Mouse (Mus musculus): Measurements from ENCODE around the gene Mad2l2. TPM values are rescaled to one million over a fixed set of nuclear protein-coding genes. Genes with fewer than 3 reads are reported as not detected.

Gene Mad2l2
- polyA plus RNA-seq, 1 experiment from 2014 or later: 107 TPM

Small RNAs within 50 kb of the gene (microRNA-seq; reads per million reads assigned to microRNA genes)
- gene Mir7022: not detected

Other genes starting within 250 kb of the Mad2l2 start
- 32.3 and 32.5 TPM in 2 replicates for gene Mfn2, start 225.7 kb upstream of the Mad2l2 start, polyA plus RNA-seq (2016; fragmentation: Nextera tagmentation; extraction: Ambion mirVana)
- gene Plod1, start 193.6 kb upstream of the Mad2l2 start, polyA plus RNA-seq (2016; fragmentation: Nextera tagmentation; extraction: Ambion mirVana): 51.2 and 56.3 TPM in 2 replicates
- gene 2510039O18Rik, start 189.5 kb upstream of the Mad2l2 start, polyA plus RNA-seq (2016; fragmentation: Nextera tagmentation; extraction: Ambion mirVana): 23.5 and 26.0 TPM in 2 replicates
- gene Nppb, start 144.6 kb upstream of the Mad2l2 start, polyA plus RNA-seq (2016; fragmentation: Nextera tagmentation; extraction: Ambion mirVana): 0.28 TPM in 1 of 2 replicates, not detected in the other
- 0.74 and 1.5 TPM in 2 replicates for gene Nppa, start 129.7 kb upstream of the Mad2l2 start, polyA plus RNA-seq (2016; fragmentation: Nextera tagmentation; extraction: Ambion mirVana)
- gene Clcn6, start 91.6 kb upstream of the Mad2l2 start, polyA plus RNA-seq (2016; fragmentation: Nextera tagmentation; extraction: Ambion mirVana): 8.5 and 8.8 TPM in 2 replicates
- gene Mthfr, start 91.3 kb upstream of the Mad2l2 start, polyA plus RNA-seq (2016; fragmentation: Nextera tagmentation; extraction: Ambion mirVana): 27.3 and 28.9 TPM in 2 replicates
- gene Agtrap, start 42.4 kb upstream of the Mad2l2 start, polyA plus RNA-seq (2016; fragmentation: Nextera tagmentation; extraction: Ambion mirVana): 11.2 and 12.0 TPM in 2 replicates
- gene Draxin, start 314 bp downstream of the Mad2l2 start, polyA plus RNA-seq (2016; fragmentation: Nextera tagmentation; extraction: Ambion mirVana): 1.8 and 1.9 TPM in 2 replicates
- 11.8 and 11.9 TPM in 2 replicates for gene Fbxo6, start 21.8 kb downstream of the Mad2l2 start, polyA plus RNA-seq (2016; fragmentation: Nextera tagmentation; extraction: Ambion mirVana)
- 17.5 and 18.7 TPM in 2 replicates for gene Fbxo44, start 30.1 kb downstream of the Mad2l2 start, polyA plus RNA-seq (2016; fragmentation: Nextera tagmentation; extraction: Ambion mirVana)
- 2.5 and 3.3 TPM in 2 replicates for gene Fbxo2, start 30.2 kb downstream of the Mad2l2 start, polyA plus RNA-seq (2016; fragmentation: Nextera tagmentation; extraction: Ambion mirVana)
- gene Disp3, start 157.6 kb downstream of the Mad2l2 start, polyA plus RNA-seq (2016; fragmentation: Nextera tagmentation; extraction: Ambion mirVana): 0.28 and 0.59 TPM in 2 replicates